Mouse (Mus musculus) hindbrain, embryonic 11.5 days (tissue): ENCODE data around the gene Ccdc96. TPM values are rescaled to one million over a fixed set of nuclear protein-coding genes. Genes with fewer than 3 reads are reported as not detected.

Experiments used
- ATAC-seq: fragments of 200-750 bp; cut with Nextera tagmentation; 2 replicates; pipeline ENCODE4 v1.8.0; 2017; ENCODE audit warnings: mild to moderate bottlenecking, moderate TSS enrichment, moderate library complexity; ENCODE audit not compliant: low FRiP score
- DNase-seq: peaks from one replicate; pipeline ENCODE4 v3.0.0-alpha.2; 2015; ENCODE audit warnings: low spot score
- H3K27ac ChIP-seq: fragments of 300-500 bp; sonication (generic); 2 replicates; pipeline ENCODE4 v1.5.1; 2014; ENCODE audit warnings: mild to moderate bottlenecking, low read depth, low read length
- H3K27me3 ChIP-seq: fragments of 300-500 bp; sonication (generic); 2 replicates; pipeline ENCODE4 v1.6.1; 2014; ENCODE audit warnings: mild to moderate bottlenecking, low read length, moderate library complexity, mixed read lengths; ENCODE audit not compliant: control insufficient read depth, insufficient read depth
- H3K36me3 ChIP-seq: fragments of 300-500 bp; sonication (generic); 2 replicates; pipeline ENCODE4 v1.6.1; 2014; ENCODE audit warnings: mild to moderate bottlenecking, low read length, moderate library complexity, mixed read lengths; ENCODE audit not compliant: control insufficient read depth, insufficient read depth
- H3K4me1 ChIP-seq: fragments of 300-500 bp; sonication (generic); replicated peaks from 2 replicates; pipeline ENCODE4 v1.6.1; 2014; ENCODE audit warnings: low read length, mixed read lengths; ENCODE audit not compliant: control insufficient read depth, insufficient read depth
- H3K4me2 ChIP-seq: fragments of 300-500 bp; sonication (generic); replicated peaks from 2 replicates; pipeline ENCODE4 v1.6.1; 2014; ENCODE audit warnings: mild to moderate bottlenecking, low read depth, low read length
- H3K4me3 ChIP-seq: fragments of 300-500 bp; sonication (generic); 2 replicates; pipeline ENCODE4 v1.5.1; 2014; ENCODE audit warnings: low read depth, low read length
- H3K9ac ChIP-seq: fragments of 300-500 bp; sonication (generic); 2 replicates; pipeline ENCODE4 v1.6.1; 2014; ENCODE audit warnings: low read depth, low read length
- H3K9me3 ChIP-seq: fragments of 300-500 bp; sonication (generic); 2 replicates; pipeline ENCODE4 v1.6.1; 2016; ENCODE audit warnings: low read length; ENCODE audit not compliant: control insufficient read depth
- WGBS: fragments of 180-500 bp; shearing (Covaris S2); extraction: QIAGEN DNeasy Blood & Tissue Kit; methylation state at CpG from one replicate; pipeline ENCODE4 v1.1.7; 2014; 5-methylcytosine and 5-hydroxymethylcytosine counted together
- polyA plus RNA-seq: library from polyadenylated mRNA; unstranded; fragments of >200 nt; fragmentation: Nextera tagmentation; extraction: Ambion mirVana; gene quantifications from 2 replicates; pipeline ENCODE4 v1.2.1, GENCODE M21; 2014

Ccdc96 gene
- polyA plus RNA-seq, 1 experiment from 2014 or later = 3.6 TPM

GRCm38 (mm10) chr5:36526274-36526673, 41.9 kb downstream of the Ccdc96 start:
- H3K9me3 ChIP-seq = no peaks in the 10 kb centered on the region
- H3K36me3 ChIP-seq = no peaks in the 10 kb centered on the region
- 86% methylated on average over 5 of the region's 5 CpGs for WGBS
- no peak overlapping the region for H3K9ac ChIP-seq
- H3K4me1 ChIP-seq = no peaks in the 10 kb centered on the region; the same call in 1 of the 2 replicates
- H3K27ac ChIP-seq = no peak overlapping the region
- DNase-seq (no peak), ATAC-seq (no peak)
- no peak overlapping the region for H3K4me3 ChIP-seq
- H3K4me2 ChIP-seq = no peak overlapping the region
- no peaks in the 10 kb centered on the region for H3K27me3 ChIP-seq

DNA sequence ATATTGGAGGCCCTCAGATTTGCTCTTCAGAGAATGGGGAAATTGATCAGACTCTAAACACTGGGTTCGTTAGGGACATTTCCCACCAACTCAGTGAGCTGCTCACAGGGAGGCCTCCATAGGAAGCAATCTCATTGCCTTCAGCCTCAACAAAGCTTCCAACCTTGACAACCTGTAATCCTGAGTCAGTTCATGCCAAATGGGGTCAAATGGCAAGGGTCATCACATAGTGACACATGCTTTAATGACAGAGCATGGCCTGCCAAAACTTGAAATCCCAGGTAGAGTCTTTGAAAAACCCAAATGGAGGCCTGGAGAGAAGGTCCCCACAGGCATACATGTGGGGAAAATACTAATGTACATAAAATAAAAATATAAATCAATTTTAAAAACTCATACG, 42.5 kb downstream of the Ccdc96 start:
- Histone ChIP-seq H3K27me3 (no peaks in the 10 kb centered on the region), H3K9ac (no peak overlapping the region), H3K4me3 (no peak overlapping the region), H3K9me3 (no peaks in the 10 kb centered on the region), H3K4me2 (no peak overlapping the region), H3K4me1 (no peaks in the 10 kb centered on the region; the same call in 1 of the 2 replicates), H3K36me3 (no peaks in the 10 kb centered on the region), H3K27ac (no peak overlapping the region)
- 87% methylated on average over 2 of the region's 2 CpGs for WGBS
- DNase-seq (no peak), ATAC-seq (no peak)

DNA sequence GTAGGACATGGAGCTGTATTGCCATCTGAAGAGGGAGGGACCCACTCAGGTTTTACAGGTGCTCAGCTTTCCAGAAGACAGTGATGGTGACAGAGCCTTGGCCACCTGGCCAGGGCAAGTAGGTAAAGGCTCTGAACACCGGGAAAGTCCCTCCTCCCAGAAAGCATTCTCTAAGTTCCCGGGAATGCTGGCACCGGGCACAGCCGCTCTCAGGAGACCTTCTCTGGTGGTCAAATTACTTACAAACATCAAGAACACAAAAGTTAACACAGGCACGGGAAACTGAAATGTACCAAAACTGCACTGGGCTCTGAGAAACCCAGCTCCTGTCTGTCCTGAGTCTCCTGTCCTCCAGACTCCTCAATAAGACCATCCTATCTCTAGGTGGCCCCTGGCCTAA, 45.3 kb downstream of the Ccdc96 start:
- H3K36me3 ChIP-seq = no peaks in the 10 kb centered on the region
- H3K4me2 ChIP-seq = peak overlapping the region; percentile 83
- H3K4me1 ChIP-seq = no peaks in the 10 kb centered on the region; the same call in 1 of the 2 replicates
- H3K27ac ChIP-seq = peak overlapping the region; percentile 77; the same call in 1 of the 2 replicates
- 10% methylated on average over 5 of the region's 5 CpGs for WGBS
- H3K9ac ChIP-seq = peak overlapping the region; percentile 90
- no peak; the same call in 1 of the 2 replicates for ATAC-seq
- peak; percentile 16 for DNase-seq
- H3K4me3 ChIP-seq = peak overlapping the region; percentile 79
- no peaks in the 10 kb centered on the region for H3K27me3 ChIP-seq
- no peaks in the 10 kb centered on the region for H3K9me3 ChIP-seq

DNA sequence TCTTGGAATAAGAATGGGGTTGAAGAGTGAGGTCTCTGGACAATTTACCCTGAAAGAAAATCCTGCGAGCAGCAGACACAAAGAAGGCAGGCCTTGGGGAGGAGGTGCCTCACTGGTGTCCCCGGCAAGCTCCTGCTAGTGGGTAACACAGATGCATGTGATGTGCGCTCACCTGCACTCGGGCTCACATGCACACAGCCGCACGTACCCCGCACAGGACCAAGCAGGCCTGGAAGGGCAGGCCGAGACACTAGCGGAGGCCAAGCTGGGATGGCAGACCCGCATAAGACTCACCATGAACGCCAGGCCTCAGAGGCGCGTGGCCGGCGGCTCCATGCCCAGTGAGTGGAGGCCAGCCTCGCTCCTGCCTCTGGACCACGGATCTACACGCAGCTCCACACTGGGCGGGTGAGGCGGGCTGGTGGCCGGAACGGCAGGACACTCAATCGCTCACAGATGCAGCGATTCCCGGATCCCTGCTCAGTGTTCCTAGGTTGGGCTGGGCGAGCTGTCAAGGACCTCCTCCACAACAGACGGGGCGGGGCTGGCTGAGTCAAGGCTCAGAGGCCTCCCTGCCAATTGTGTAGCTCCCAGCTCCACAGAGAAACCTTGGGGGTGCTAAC, 45.9 kb downstream of the Ccdc96 start:
- Histone ChIP-seq H3K4me3 (peak overlapping the region; percentile 79), H3K9me3 (no peaks in the 10 kb centered on the region), H3K4me1 (no peaks in the 10 kb centered on the region; the same call in 1 of the 2 replicates), H3K4me2 (peak overlapping the region; percentile 83), H3K27ac (peak overlapping the region; percentile 77), H3K36me3 (no peaks in the 10 kb centered on the region), H3K9ac (peak overlapping the region; percentile 90), H3K27me3 (no peaks in the 10 kb centered on the region)
- ATAC-seq (peak; percentile 97), DNase-seq (peak; percentile 94)
- WGBS = under 1% methylated on average over 28 of the region's 28 CpGs

DNA sequence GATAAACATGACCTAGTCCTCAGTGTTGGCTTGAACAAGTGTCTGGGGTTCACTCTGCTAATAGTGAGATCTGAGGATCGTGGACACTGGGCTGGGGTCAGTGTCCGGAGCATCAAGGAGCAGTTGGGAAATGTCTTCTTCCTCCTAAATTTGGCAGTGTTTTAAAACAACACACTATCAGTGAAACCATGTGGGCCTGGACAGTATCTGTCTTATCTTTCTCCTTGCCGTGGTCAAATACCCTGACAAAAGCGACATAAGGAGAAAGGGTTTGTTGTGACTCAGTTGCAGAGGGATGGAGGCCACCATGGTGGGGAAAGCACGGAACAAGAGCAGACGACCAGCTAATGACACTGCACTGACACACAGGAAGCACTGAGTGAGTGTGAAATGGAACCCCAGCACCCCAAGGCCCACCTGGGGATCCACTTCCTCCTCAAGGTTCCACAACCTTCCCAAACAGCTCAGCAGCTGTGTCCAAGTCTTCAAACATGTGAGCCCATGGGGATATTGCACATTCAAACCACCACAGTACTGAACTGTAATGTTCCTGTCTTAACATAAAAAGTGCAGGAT, 50.2 kb downstream of the Ccdc96 start:
- Histone ChIP-seq H3K9ac (no peak overlapping the region), H3K4me1 (no peaks in the 10 kb centered on the region; the same call in 1 of the 2 replicates), H3K4me3 (no peak overlapping the region), H3K36me3 (no peaks in the 10 kb centered on the region), H3K27ac (no peak overlapping the region), H3K27me3 (no peaks in the 10 kb centered on the region), H3K4me2 (no peak overlapping the region), H3K9me3 (no peaks in the 10 kb centered on the region)
- DNase-seq = no peak
- no peak for ATAC-seq
- 89% methylated on average over 6 of the region's 6 CpGs for WGBS

- Histone ChIP-seq H3K4me3 (no peak overlapping the region), H3K27me3 (no peaks in the 10 kb centered on the region), H3K9me3 (no peaks in the 10 kb centered on the region), H3K27ac (no peak overlapping the region), H3K4me2 (no peak overlapping the region), H3K4me1 (no peaks in the 10 kb centered on the region), H3K9ac (no peak overlapping the region), H3K36me3 (no peaks in the 10 kb centered on the region)
- 84% methylated on average over 6 of the region's 6 CpGs for WGBS
- DNase-seq (no peak), ATAC-seq (no peak)
These were observed 51.2 kb downstream of the Ccdc96 start for GRCm38 (mm10) chr5:36535438-36536176.

GRCm38 (mm10) chr5:36536424-36536823, 52.0 kb downstream of the Ccdc96 start:
- WGBS = 89% methylated on average over 3 of the region's 3 CpGs
- H3K27ac ChIP-seq = no peak overlapping the region
- no peaks in the 10 kb centered on the region for H3K27me3 ChIP-seq
- DNase-seq = no peak
- no peak overlapping the region for H3K4me3 ChIP-seq
- H3K9ac ChIP-seq = no peak overlapping the region
- no peaks in the 10 kb centered on the region for H3K36me3 ChIP-seq
- no peak for ATAC-seq
- no peaks in the 10 kb centered on the region for H3K4me1 ChIP-seq
- no peaks in the 10 kb centered on the region for H3K9me3 ChIP-seq
- H3K4me2 ChIP-seq = no peak overlapping the region
